Mouse (Mus musculus): ENCODE results near the gene Znhit2. TPM values are rescaled to one million over a fixed set of nuclear protein-coding genes. Genes with fewer than 3 reads are reported as not detected.

Gene Znhit2
- polyA plus RNA-seq (2012; rRNA removed) = 69.6 and 80.8 TPM in 2 replicates

- peak; percentile 95 for DNase-seq
- no peaks in the 10 kb centered on the region for H3K27me3 ChIP-seq (ENCODE audit: control insufficient read depth, insufficient read depth, low read length)
- under 1% methylated on average over 58 of the region's 58 CpGs for WGBS
- H3K36me3 ChIP-seq (ENCODE audit: control insufficient read depth, insufficient read depth, low read length) = no peaks in the 10 kb centered on the region
- H3K4me1 ChIP-seq (replicated peaks; ENCODE audit: control insufficient read depth, insufficient read depth, low read length) = peaks cover 16% of the 10 kb centered on the region
- H3K27ac ChIP-seq (ENCODE audit: control insufficient read depth, insufficient read depth, low read length) = peak within 1 kb of the TSS; percentile 83
- TF ChIP-seq CTCF (IDR thresholded peaks at IDR 0.05; ENCODE audit: borderline replicate concordance, control insufficient read depth, extremely low read depth, insufficient read depth, low read length, poor library complexity) (0 out of 2 replicates have a peak, but pooled peaks have one; percentile 9), POLR2A (IDR thresholded peaks at IDR 0.05; ENCODE audit: control insufficient read depth, extremely low read depth, insufficient read depth, low read length, poor library complexity) (peak; percentile 81)
- H3K4me3 ChIP-seq (ENCODE audit: control insufficient read depth, insufficient read depth, low read length) = peak within 1 kb of the TSS; percentile 72
Measured at GRCm38 (mm10) chr19:6061021-6061533, at the start of gene Znhit2. TSS of gene Znhit2 (plus strand) at chr19:6061192.

DNA sequence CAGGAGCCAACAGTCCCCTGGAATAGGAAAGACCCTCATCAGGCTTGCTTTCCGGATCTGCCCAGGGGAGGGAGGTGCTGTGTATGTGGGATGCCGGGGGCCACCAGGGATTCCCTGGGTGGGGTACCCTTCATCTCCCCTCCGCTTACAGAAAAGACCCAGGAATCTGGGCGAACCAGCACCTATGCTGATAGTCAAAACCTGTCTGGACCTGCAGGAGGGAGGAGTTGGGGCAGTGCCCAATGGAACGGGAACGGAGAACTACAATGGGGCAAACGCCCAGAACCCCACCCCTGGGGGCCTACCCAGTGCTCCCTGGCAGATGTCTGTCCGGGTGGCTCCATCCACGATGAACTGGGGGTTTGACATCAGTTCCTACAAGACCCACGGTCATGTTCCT, 47.3 kb upstream of the Znhit2 start:
- no peak for DNase-seq
- H3K4me3 ChIP-seq (ENCODE audit: control insufficient read depth, insufficient read depth, low read length) = no peak overlapping the region
- 95% methylated on average over 10 of the region's 10 CpGs for WGBS
- H3K27ac ChIP-seq (ENCODE audit: control insufficient read depth, insufficient read depth, low read length) = no peak overlapping the region
- H3K36me3 ChIP-seq (ENCODE audit: control insufficient read depth, insufficient read depth, low read length) = peaks cover 7% of the 10 kb centered on the region
- H3K4me1 ChIP-seq (replicated peaks; ENCODE audit: control insufficient read depth, insufficient read depth, low read length) = peaks cover 35% of the 10 kb centered on the region
- no peaks in the 10 kb centered on the region for H3K27me3 ChIP-seq (ENCODE audit: control insufficient read depth, insufficient read depth, low read length)
- TF ChIP-seq POLR2A (IDR thresholded peaks at IDR 0.05; ENCODE audit: control insufficient read depth, extremely low read depth, insufficient read depth, low read length, poor library complexity) = no peak
- TF ChIP-seq CTCF (IDR thresholded peaks at IDR 0.05; ENCODE audit: borderline replicate concordance, control insufficient read depth, extremely low read depth, insufficient read depth, low read length, poor library complexity) = no peak

- 0 out of 2 replicates have a peak, but pooled peaks cover 3% of the 10 kb centered on the region for H3K36me3 ChIP-seq (ENCODE audit: control insufficient read depth, insufficient read depth, low read length)
- peak; percentile 64 for DNase-seq
- H3K4me1 ChIP-seq (replicated peaks; ENCODE audit: control insufficient read depth, insufficient read depth, low read length) = peaks cover 35% of the 10 kb centered on the region
- H3K27me3 ChIP-seq (ENCODE audit: control insufficient read depth, insufficient read depth, low read length) = no peaks in the 10 kb centered on the region
- TF ChIP-seq POLR2A (IDR thresholded peaks at IDR 0.05; ENCODE audit: control insufficient read depth, extremely low read depth, insufficient read depth, low read length, poor library complexity) (no peak), CTCF (IDR thresholded peaks at IDR 0.05; ENCODE audit: borderline replicate concordance, control insufficient read depth, extremely low read depth, insufficient read depth, low read length, poor library complexity) (no peak)
- WGBS = 1% methylated on average over 18 of the region's 18 CpGs
- peak overlapping the region; percentile 71 for H3K4me3 ChIP-seq (ENCODE audit: control insufficient read depth, insufficient read depth, low read length)
- H3K27ac ChIP-seq (ENCODE audit: control insufficient read depth, insufficient read depth, low read length) = peak overlapping the region; percentile 22; the same call in 1 of the 2 replicates
Measured at GRCm38 (mm10) chr19:6014991-6015510, 45.9 kb upstream of the Znhit2 start.

- WGBS = 8% methylated on average over 40 of the region's 40 CpGs
- H3K36me3 ChIP-seq (ENCODE audit: control insufficient read depth, insufficient read depth, low read length) = 0 out of 2 replicates have a peak, but pooled peaks cover under 1% of the 10 kb centered on the region
- no peaks in the 10 kb centered on the region for H3K27me3 ChIP-seq (ENCODE audit: control insufficient read depth, insufficient read depth, low read length)
- TF ChIP-seq CTCF (IDR thresholded peaks at IDR 0.05; ENCODE audit: borderline replicate concordance, control insufficient read depth, extremely low read depth, insufficient read depth, low read length, poor library complexity) (0 out of 2 replicates have a peak, but pooled peaks have one; percentile 41), POLR2A (IDR thresholded peaks at IDR 0.05; ENCODE audit: control insufficient read depth, extremely low read depth, insufficient read depth, low read length, poor library complexity) (no peak)
- peak within 1 kb of the TSS; percentile 71 for H3K4me3 ChIP-seq (ENCODE audit: control insufficient read depth, insufficient read depth, low read length)
- H3K4me1 ChIP-seq (replicated peaks; ENCODE audit: control insufficient read depth, insufficient read depth, low read length) = peaks cover 35% of the 10 kb centered on the region
- DNase-seq = peak; percentile 86
- H3K27ac ChIP-seq (ENCODE audit: control insufficient read depth, insufficient read depth, low read length) = peak within 1 kb of the TSS; percentile 22; the same call in 1 of the 2 replicates
Measured at GRCm38 (mm10) chr19:6015511-6016315, 45.3 kb upstream of the Znhit2 start, which contains the start of gene Capn1. TSS of gene Capn1 (minus strand) at chr19:6015897.

GRCm38 (mm10) chr19:6016532-6016931, 44.5 kb upstream of the Znhit2 start:
- Histone ChIP-seq H3K4me1 (replicated peaks; ENCODE audit: control insufficient read depth, insufficient read depth, low read length) (peaks cover 31% of the 10 kb centered on the region), H3K4me3 (ENCODE audit: control insufficient read depth, insufficient read depth, low read length) (no peak overlapping the region), H3K27ac (ENCODE audit: control insufficient read depth, insufficient read depth, low read length) (no peak overlapping the region), H3K36me3 (ENCODE audit: control insufficient read depth, insufficient read depth, low read length) (no peaks in the 10 kb centered on the region), H3K27me3 (ENCODE audit: control insufficient read depth, insufficient read depth, low read length) (no peaks in the 10 kb centered on the region)
- peak; percentile 12 for DNase-seq
- TF ChIP-seq POLR2A (IDR thresholded peaks at IDR 0.05; ENCODE audit: control insufficient read depth, extremely low read depth, insufficient read depth, low read length, poor library complexity) (no peak), CTCF (IDR thresholded peaks at IDR 0.05; ENCODE audit: borderline replicate concordance, control insufficient read depth, extremely low read depth, insufficient read depth, low read length, poor library complexity) (no peak)
- WGBS = 80% methylated on average over 7 of the region's 7 CpGs
